Mouse (Mus musculus) heart, embryonic 15.5 days (tissue): Measurements from ENCODE around the gene Muc13. TPM values are rescaled to one million over a fixed set of nuclear protein-coding genes. Genes with fewer than 3 reads are reported as not detected.

Experiments
- ATAC-seq: fragments of 200-750 bp; cut with Nextera tagmentation; replicated peaks from 2 replicates; pipeline ENCODE4 v1.8.0; 2017; ENCODE audit warnings: low read depth, moderate TSS enrichment; ENCODE audit not compliant: insufficient number of reproducible peaks, insufficient read depth, low FRiP score
- H3K27ac ChIP-seq: fragments of 300-500 bp; sonication (generic); 2 replicates; pipeline ENCODE4 v1.5.1; 2015; ENCODE audit warnings: mild to moderate bottlenecking, inconsistent platforms
- H3K27me3 ChIP-seq: fragments of 300-500 bp; sonication (generic); 2 replicates; pipeline ENCODE4 v1.6.1; 2015; ENCODE audit warnings: inconsistent platforms
- H3K36me3 ChIP-seq: fragments of 300-500 bp; sonication (generic); 2 replicates; pipeline ENCODE4 v1.6.1; 2015; ENCODE audit warnings: mild to moderate bottlenecking, inconsistent platforms
- H3K4me1 ChIP-seq: fragments of 300-500 bp; sonication (generic); replicated peaks from 2 replicates; pipeline ENCODE4 v1.6.1; 2015; ENCODE audit warnings: inconsistent platforms
- H3K4me2 ChIP-seq: fragments of 300-500 bp; sonication (generic); 2 replicates; pipeline ENCODE4 v1.6.1; 2015; ENCODE audit warnings: inconsistent platforms, mild to moderate bottlenecking, moderate library complexity
- H3K4me3 ChIP-seq: fragments of 300-500 bp; sonication (generic); 2 replicates; pipeline ENCODE4 v1.5.1; 2015; ENCODE audit warnings: mild to moderate bottlenecking, inconsistent platforms
- H3K9ac ChIP-seq: fragments of 300-500 bp; sonication (generic); 2 replicates; pipeline ENCODE4 v1.6.1; 2015; ENCODE audit warnings: mild to moderate bottlenecking, inconsistent platforms
- H3K9me3 ChIP-seq: fragments of 300-500 bp; sonication (generic); replicated peaks from 2 replicates; pipeline ENCODE4 v1.6.1; 2016; ENCODE audit warnings: inconsistent platforms
- WGBS: fragments of 180-500 bp; shearing (Covaris S2); methylation state at CpG from one replicate; pipeline ENCODE4 v1.1.7; 2015; ENCODE audit warnings: mixed read lengths; 5-methylcytosine and 5-hydroxymethylcytosine counted together
- polyA plus RNA-seq: library from polyadenylated mRNA; unstranded; fragments of >200 nt; fragmentation: Nextera tagmentation; extraction: Ambion mirVana; gene quantifications from 2 replicates; pipeline ENCODE4 v1.2.1, GENCODE M21; 2015

The Muc13 gene
- polyA plus RNA-seq, 1 experiment from 2014 or later, result 0.06 TPM

DNA sequence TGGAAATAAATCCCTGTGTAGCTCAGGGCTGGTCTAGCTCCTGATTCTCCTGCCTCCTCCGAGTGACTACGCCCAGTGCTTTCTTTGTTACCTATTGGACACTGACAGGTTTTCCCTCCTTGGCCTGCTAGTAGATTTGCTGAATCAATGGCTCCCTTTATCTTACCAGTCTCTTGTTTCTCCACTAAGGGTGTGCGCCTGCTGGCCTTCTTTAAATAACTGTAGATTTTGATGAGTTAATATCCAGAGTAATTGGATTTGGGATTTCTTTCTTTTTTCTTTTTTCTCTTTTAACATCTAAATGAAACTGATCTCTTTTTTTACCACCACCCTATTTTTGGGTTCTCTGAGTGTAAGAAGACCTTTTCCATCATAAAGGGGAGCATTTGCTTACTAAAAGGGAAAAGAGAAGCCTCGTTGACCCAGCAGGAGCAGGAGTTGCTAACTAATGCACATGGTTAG is 50.3 kb downstream of the Muc13 start:
- no peaks in the 10 kb centered on the region for H3K9me3 ChIP-seq
- no peak overlapping the region for H3K27ac ChIP-seq
- peaks cover 15% of the 10 kb centered on the region for H3K4me1 ChIP-seq
- WGBS, result 66% methylated on average over 4 of the region's 4 CpGs
- no peak overlapping the region for H3K9ac ChIP-seq
- no peaks in the 10 kb centered on the region for H3K27me3 ChIP-seq
- no peak overlapping the region for H3K4me2 ChIP-seq
- no peak for ATAC-seq
- H3K36me3 ChIP-seq, result peaks cover 8% of the 10 kb centered on the region
- H3K4me3 ChIP-seq, result no peak overlapping the region

DNA sequence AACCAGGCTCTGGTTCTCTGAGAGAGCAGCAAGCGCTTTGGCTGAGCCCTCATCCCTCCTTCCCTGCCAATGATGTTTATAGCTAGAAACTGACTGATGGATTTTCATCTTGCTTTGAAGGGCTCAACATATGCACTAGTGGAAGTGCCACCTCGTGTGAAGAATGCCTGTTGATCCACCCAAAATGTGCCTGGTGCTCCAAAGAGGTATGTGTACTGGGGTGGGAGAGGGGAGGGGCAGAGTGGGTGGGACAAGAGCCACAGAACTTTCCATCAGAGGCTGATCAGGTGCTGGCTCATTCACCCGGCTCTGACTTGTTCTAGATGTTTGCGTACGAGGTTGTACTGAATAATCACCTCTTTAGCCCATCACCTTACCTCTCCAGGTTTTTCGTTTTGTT is 51.0 kb downstream of the Muc13 start:
- no peak overlapping the region for H3K4me3 ChIP-seq
- no peaks in the 10 kb centered on the region for H3K27me3 ChIP-seq
- ATAC-seq, result no peak
- no peak overlapping the region for H3K4me2 ChIP-seq
- H3K4me1 ChIP-seq, result peaks cover 15% of the 10 kb centered on the region
- 84% methylated on average over 6 of the region's 6 CpGs for WGBS
- H3K36me3 ChIP-seq, result peaks cover 8% of the 10 kb centered on the region
- H3K9ac ChIP-seq, result no peak overlapping the region
- no peak overlapping the region for H3K27ac ChIP-seq
- no peaks in the 10 kb centered on the region for H3K9me3 ChIP-seq

DNA sequence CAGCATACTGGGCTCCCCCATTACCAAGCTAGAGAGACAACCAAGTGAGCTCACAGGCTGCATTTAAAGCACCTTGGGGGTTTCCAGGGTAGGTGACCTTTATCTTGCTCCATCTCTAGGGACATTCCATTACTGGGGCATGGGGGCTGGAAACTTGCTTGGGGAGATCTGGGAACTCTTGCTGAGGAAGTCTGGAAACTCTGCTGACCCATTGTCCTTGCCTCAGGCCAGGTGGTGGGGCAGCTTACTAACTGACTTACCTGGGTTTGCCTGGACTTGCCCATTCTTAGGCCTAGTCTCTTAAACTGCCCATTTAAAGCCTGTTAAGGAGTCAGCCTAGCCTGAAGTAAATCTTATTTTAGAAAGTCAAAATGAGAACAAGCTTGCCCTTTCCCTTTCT is 59.4 kb downstream of the Muc13 start:
- Histone ChIP-seq H3K9ac (no peak overlapping the region), H3K36me3 (peaks cover 5% of the 10 kb centered on the region; the same call in 1 of the 2 replicates), H3K27me3 (no peaks in the 10 kb centered on the region), H3K4me3 (no peak overlapping the region), H3K27ac (no peak overlapping the region), H3K4me1 (no peaks in the 10 kb centered on the region; the same call in 1 of the 2 replicates), H3K9me3 (no peaks in the 10 kb centered on the region), H3K4me2 (no peak overlapping the region)
- ATAC-seq, result no peak

DNA sequence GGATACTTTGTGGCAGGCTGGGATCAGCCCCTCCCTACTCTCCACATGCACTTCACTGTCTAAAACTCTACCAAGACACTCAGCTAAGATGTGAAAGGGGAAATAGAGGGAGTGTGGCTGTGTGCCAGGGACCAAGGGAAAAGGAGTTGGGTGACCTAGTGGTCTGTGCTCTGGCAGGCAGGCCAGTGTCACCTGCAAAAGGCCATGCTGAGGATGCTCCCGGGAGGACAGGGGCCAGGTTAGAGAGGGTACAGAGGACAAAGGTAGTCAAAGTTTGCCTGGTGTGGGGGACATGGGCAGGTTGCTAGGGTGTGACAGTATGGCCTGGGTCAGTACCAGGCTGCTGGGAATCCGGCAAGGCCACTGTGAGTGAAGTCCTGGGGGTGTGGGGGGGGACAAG is 64.9 kb downstream of the Muc13 start:
- 76% methylated on average over 2 of the region's 2 CpGs for WGBS
- H3K4me3 ChIP-seq, result no peak overlapping the region
- no peak overlapping the region for H3K4me2 ChIP-seq
- ATAC-seq, result no peak
- no peaks in the 10 kb centered on the region for H3K9me3 ChIP-seq
- H3K27me3 ChIP-seq, result no peaks in the 10 kb centered on the region
- H3K27ac ChIP-seq, result no peak overlapping the region
- H3K9ac ChIP-seq, result no peak overlapping the region
- H3K4me1 ChIP-seq, result peaks cover 26% of the 10 kb centered on the region
- no peaks in the 10 kb centered on the region for H3K36me3 ChIP-seq

GRCm38 (mm10) chr16:33859380-33859779 is 65.5 kb downstream of the Muc13 start:
- no peak overlapping the region for H3K4me3 ChIP-seq
- no peak for ATAC-seq
- no peaks in the 10 kb centered on the region for H3K9me3 ChIP-seq
- peaks cover 26% of the 10 kb centered on the region for H3K4me1 ChIP-seq
- peak overlapping the region; percentile 60 for H3K27ac ChIP-seq
- no peaks in the 10 kb centered on the region for H3K27me3 ChIP-seq
- 32% methylated on average over 5 of the region's 5 CpGs for WGBS
- peak overlapping the region; percentile 44 for H3K4me2 ChIP-seq
- no peaks in the 10 kb centered on the region for H3K36me3 ChIP-seq
- H3K9ac ChIP-seq, result no peak overlapping the region

GRCm38 (mm10) chr16:33859988-33860700 is 66.3 kb downstream of the Muc13 start:
- H3K27ac ChIP-seq, result peak overlapping the region; percentile 60
- H3K4me3 ChIP-seq, result 0 out of 2 replicates have a peak overlapping the region, but pooled peaks have one; percentile 13
- WGBS, result 52% methylated on average over 14 of the region's 14 CpGs
- peak overlapping the region; percentile 44 for H3K4me2 ChIP-seq
- no peaks in the 10 kb centered on the region for H3K27me3 ChIP-seq
- H3K36me3 ChIP-seq, result no peaks in the 10 kb centered on the region
- no peaks in the 10 kb centered on the region for H3K9me3 ChIP-seq
- ATAC-seq, result peak; percentile 78
- H3K4me1 ChIP-seq, result peaks cover 26% of the 10 kb centered on the region
- H3K9ac ChIP-seq, result no peak overlapping the region

DNA sequence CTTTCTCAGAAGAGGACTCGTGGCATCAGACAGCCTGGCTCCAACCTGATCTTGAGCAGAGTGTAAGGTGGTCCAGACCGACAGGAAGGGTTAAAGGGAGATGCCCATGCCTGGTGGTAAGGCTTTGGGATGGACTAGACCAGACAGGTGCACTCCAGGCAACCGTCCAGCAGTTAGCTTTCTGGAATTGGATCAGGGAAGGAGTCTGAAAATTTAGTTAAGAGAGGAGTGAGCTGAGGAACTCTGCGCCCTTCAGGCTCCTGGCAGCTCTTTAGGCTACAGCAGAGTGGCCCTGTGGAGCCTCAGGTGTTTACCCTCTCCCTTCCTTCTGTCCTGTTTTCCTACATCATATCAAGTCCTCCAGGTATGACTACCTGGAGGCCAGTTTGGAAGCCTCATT is 68.6 kb downstream of the Muc13 start:
- H3K9ac ChIP-seq, result no peak overlapping the region
- no peak for ATAC-seq
- no peaks in the 10 kb centered on the region for H3K36me3 ChIP-seq
- no peak overlapping the region for H3K4me3 ChIP-seq
- no peaks in the 10 kb centered on the region for H3K9me3 ChIP-seq
- H3K4me2 ChIP-seq, result no peak overlapping the region
- H3K4me1 ChIP-seq, result peaks cover 26% of the 10 kb centered on the region
- H3K27me3 ChIP-seq, result no peaks in the 10 kb centered on the region
- H3K27ac ChIP-seq, result no peak overlapping the region
- 83% methylated on average over 4 of the region's 4 CpGs for WGBS

DNA sequence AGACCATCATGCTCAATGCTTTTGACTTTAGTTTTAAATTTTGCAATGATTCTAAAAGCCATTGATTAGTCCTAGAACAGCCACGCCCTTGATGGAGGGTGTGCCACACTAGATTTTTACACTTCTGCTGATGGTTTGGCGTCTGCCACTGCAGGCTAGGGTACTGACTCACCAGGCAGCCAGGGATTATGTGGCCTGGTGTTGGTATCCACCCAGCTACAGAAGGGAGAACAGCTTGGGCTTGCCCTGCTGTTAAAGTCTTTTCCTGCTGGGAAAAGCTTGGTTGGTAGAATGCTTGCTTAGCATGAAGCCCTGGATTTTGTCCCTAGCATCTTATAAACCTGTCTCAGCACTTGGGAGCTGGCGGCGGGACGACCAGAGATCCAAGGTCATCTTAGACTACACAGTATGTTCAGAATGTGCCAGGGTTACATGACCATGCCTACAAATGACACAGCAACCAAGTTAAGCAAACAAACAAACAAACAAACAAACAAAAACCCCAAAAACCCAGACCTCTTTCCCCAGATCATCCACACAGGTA is 69.4 kb downstream of the Muc13 start:
- ATAC-seq, result no peak
- no peaks in the 10 kb centered on the region for H3K9me3 ChIP-seq
- no peak overlapping the region for H3K4me2 ChIP-seq
- no peaks in the 10 kb centered on the region for H3K27me3 ChIP-seq
- no peak overlapping the region for H3K27ac ChIP-seq
- no peak overlapping the region for H3K4me3 ChIP-seq
- H3K4me1 ChIP-seq, result peaks cover 26% of the 10 kb centered on the region
- no peaks in the 10 kb centered on the region for H3K36me3 ChIP-seq
- WGBS, result 76% methylated on average over 5 of the region's 5 CpGs
- H3K9ac ChIP-seq, result no peak overlapping the region

Other genes with a start within 250 kb of the Muc13 start
- gene Heg1, start 109.7 kb upstream of the Muc13 start, polyA plus RNA-seq, result 30.5 and 42.5 TPM in 2 replicates
- gene Itgb5, start 35.6 kb downstream of the Muc13 start, polyA plus RNA-seq, result 61.4 and 80.2 TPM in 2 replicates
- 23.9 and 30.7 TPM in 2 replicates for gene Umps, start 173.0 kb downstream of the Muc13 start, polyA plus RNA-seq